Mouse (Mus musculus): ENCODE measurements around the gene Rab26.

Gene Rab26

GRCm38 (mm10) chr17:24548921-24549617 is 15.1 kb upstream of the Rab26 start:
- DNase-seq (ENCODE audit: low read depth in 1 of 2, low spot score in 2 of 2), result peak in 1 of 2 experiments; percentile 24

- no peak for DNase-seq (ENCODE audit: low read depth in 1 of 2, low spot score in 2 of 2)
Measured at GRCm38 (mm10) chr17:24548435-24548834, 14.4 kb upstream of the Rab26 start.

- no peak for DNase-seq (ENCODE audit: low read depth in 1 of 2, low spot score in 2 of 2)
Measured at GRCm38 (mm10) chr17:24546234-24546633, 12.2 kb upstream of the Rab26 start.

- DNase-seq (ENCODE audit: low read depth in 1 of 2, low spot score in 2 of 2), result no peak
Measured at GRCm38 (mm10) chr17:24545247-24545646, 11.2 kb upstream of the Rab26 start.

- DNase-seq (ENCODE audit: low read depth in 1 of 2, low spot score in 2 of 2), result no peak
Measured at GRCm38 (mm10) chr17:24544613-24545012, 10.6 kb upstream of the Rab26 start.

- peak in 1 of 2 experiments; percentile 22 for DNase-seq (ENCODE audit: low read depth in 1 of 2, low spot score in 2 of 2)
Measured at GRCm38 (mm10) chr17:24540375-24540774, 6.4 kb upstream of the Rab26 start.

GRCm38 (mm10) chr17:24538950-24539349 is 4.9 kb upstream of the Rab26 start:
- no peak for DNase-seq (ENCODE audit: low read depth in 1 of 2, low spot score in 2 of 2)

GRCm38 (mm10) chr17:24537536-24537935 is 3.5 kb upstream of the Rab26 start:
- no peak for DNase-seq (ENCODE audit: low read depth in 1 of 2, low spot score in 2 of 2)

GRCm38 (mm10) chr17:24535300-24535699 is 1.3 kb upstream of the Rab26 start:
- DNase-seq (ENCODE audit: low read depth in 1 of 2, low spot score in 2 of 2), result no peak

GRCm38 (mm10) chr17:24533099-24533992 is 664 bp downstream of the Rab26 start:
- DNase-seq (ENCODE audit: low read depth in 1 of 2, low spot score in 2 of 2), result peak; percentile 30 to 56

- no peak for DNase-seq (ENCODE audit: low read depth in 1 of 2, low spot score in 2 of 2)
Measured at GRCm38 (mm10) chr17:24532045-24532444, 2.0 kb downstream of the Rab26 start.

GRCm38 (mm10) chr17:24531064-24531463 is 2.9 kb downstream of the Rab26 start:
- DNase-seq (ENCODE audit: low read depth in 1 of 2, low spot score in 2 of 2), result no peak

GRCm38 (mm10) chr17:24530361-24531050 is 3.5 kb downstream of the Rab26 start:
- no peak for DNase-seq (ENCODE audit: low read depth in 1 of 2, low spot score in 2 of 2)

GRCm38 (mm10) chr17:24529883-24530282 is 4.1 kb downstream of the Rab26 start:
- DNase-seq (ENCODE audit: low read depth in 1 of 2, low spot score in 2 of 2), result no peak

GRCm38 (mm10) chr17:24529007-24529451 is 5.0 kb downstream of the Rab26 start:
- no peak for DNase-seq (ENCODE audit: low read depth in 1 of 2, low spot score in 2 of 2)

GRCm38 (mm10) chr17:24528560-24528918 is 5.5 kb downstream of the Rab26 start:
- DNase-seq (ENCODE audit: low read depth in 1 of 2, low spot score in 2 of 2), result no peak

- DNase-seq (ENCODE audit: low read depth in 1 of 2, low spot score in 2 of 2), result peak; percentile 78 to 88
Measured at GRCm38 (mm10) chr17:24527723-24528559, 6.1 kb downstream of the Rab26 start, which contains the start of gene Traf7. Traf7 (minus strand) TSS chr17:24527938.

GRCm38 (mm10) chr17:24527315-24527714 is 6.7 kb downstream of the Rab26 start:
- DNase-seq (ENCODE audit: low read depth in 1 of 2, low spot score in 2 of 2), result no peak

GRCm38 (mm10) chr17:24524734-24525133 is 9.3 kb downstream of the Rab26 start:
- no peak for DNase-seq (ENCODE audit: low read depth in 1 of 2, low spot score in 2 of 2)

GRCm38 (mm10) chr17:24520450-24520849 is 13.6 kb downstream of the Rab26 start:
- DNase-seq (ENCODE audit: low read depth in 1 of 2, low spot score in 2 of 2), result no peak

Measured in monocyte, adult 2 months (primary cell).